Mouse (Mus musculus) monocyte, adult 2 months (primary cell): Measurements from ENCODE around the gene Olfr543.
"Not testable (repeated sequence)": the region's sequence is repeated elsewhere in the genome, so short reads cannot be mapped to it uniquely, and the experiment has no call there.

Source experiments
- DNase-seq, 2 experiments: peaks; one replicate each; pipeline ENCODE4 v3.0.0; 2022; ENCODE audit warnings: low spot score in 2 of 2, low read depth in 1 of 2

Olfr543 gene

DNA sequence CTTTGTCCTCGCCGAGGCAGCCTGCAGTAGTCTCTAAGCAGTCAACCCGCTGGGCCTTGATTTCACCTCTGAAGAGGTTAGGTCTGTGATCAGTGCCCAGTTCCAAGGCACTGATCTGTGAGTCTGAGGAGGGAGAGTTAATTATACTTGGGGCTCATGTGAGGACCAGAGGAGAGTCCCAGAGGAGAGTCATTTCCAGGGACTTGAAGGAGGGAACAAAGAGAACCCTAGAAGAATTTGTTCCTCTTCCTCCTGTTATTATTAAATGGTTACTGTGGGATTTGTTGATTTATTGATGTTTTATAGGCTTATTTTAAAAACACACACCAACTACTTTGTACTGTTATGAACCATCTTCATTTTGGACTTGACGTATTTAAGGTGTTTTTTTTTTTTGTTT lies at the start of gene Olfr543:
TSS of gene Olfr543 (minus strand) at position 101 of the 400 bp plus-strand sequence.
- no peak for DNase-seq

DNA sequence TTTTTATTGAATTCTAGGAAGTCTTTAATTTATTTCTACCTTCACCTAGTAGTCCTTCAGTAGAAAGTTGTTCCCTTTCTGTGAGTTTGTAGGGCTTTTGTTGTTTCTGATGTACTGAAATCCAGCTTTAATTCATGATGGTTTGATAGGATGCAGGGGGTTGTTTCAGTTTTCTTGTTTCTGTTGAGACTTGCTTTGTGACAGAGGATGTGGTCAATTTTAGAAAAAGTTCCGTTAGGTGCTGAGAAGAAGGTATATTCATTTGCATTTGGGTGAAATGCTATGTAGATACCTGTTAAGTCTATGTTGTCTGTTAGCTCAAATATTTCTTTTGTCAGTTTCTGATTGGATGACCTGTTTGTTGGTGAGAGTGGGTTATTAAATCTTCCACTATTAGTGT lies 47.6 kb upstream of the Olfr543 start:
- no peak for DNase-seq

DNA sequence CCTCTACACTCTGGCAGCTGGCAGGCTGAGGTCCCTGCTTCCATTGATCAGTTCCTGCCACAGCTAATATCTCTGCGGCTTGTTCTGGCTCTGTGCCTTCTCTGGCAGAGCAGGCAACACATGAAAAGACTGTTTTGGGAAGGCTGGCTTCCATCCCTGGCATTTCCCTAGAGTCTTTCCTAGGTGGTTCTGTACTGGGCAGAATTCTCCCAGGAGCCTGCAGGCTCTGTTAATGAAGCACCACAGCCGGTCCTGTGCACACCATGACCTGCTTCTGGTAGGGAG lies 35.5 kb upstream of the Olfr543 start:
- no peak for DNase-seq

DNA sequence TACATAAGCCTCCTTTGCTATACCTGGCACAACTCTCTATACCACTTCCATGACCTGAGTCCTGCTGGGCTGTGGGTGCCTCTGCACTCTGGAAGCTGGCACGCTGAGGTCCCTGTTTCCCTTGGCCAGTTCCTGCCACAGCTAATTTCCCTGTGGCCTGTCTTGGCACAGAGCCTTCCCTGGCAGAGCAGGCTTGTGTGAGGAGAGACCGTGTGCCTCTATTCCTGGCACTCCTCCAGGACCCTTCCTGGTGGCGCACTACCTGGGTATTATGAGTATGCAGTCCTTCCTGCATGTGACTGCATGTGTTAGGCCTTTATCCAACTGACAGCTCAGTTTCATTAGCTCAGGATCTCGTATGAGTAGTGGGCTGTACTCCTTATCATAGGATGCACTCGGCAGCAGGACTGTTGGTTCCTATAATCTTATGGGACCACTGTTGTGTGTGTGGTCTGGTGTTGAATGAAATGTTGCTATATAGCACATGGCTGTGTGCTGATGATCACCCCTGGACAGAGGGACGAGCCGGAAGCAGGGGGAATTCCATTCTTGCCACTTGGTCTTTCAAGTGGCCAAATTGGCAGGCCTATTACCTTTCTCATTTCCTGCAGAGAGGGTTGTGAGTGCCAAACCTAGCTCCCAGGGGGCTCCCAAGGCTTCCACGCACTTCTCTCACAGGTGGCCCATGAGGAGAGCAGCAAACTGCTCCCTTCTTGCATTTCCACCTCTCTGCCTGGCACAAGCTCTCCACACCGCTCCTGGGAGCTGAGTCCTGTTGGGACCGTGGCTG lies 35.0 kb upstream of the Olfr543 start:
- DNase-seq: no peak

DNA sequence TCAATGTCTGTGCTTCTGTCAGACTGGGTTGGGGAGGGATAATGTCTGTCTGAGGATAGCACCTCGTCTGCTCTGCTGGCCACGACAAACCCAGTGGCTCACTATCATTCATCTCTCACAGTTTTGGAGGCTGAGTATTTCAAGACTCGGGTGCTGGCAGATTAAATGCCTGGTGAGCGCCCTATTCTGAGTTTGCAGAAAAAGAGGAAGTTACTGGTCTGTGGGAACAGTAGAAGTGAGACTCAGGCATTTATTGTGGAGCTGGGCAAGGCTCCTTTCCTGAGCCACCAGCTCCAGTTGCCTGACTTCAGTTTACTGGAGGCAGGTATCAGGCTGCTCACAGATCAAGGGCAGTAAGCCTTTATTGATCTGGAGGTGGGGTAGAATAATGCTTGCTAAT lies 32.7 kb upstream of the Olfr543 start:
- no peak for DNase-seq

DNA sequence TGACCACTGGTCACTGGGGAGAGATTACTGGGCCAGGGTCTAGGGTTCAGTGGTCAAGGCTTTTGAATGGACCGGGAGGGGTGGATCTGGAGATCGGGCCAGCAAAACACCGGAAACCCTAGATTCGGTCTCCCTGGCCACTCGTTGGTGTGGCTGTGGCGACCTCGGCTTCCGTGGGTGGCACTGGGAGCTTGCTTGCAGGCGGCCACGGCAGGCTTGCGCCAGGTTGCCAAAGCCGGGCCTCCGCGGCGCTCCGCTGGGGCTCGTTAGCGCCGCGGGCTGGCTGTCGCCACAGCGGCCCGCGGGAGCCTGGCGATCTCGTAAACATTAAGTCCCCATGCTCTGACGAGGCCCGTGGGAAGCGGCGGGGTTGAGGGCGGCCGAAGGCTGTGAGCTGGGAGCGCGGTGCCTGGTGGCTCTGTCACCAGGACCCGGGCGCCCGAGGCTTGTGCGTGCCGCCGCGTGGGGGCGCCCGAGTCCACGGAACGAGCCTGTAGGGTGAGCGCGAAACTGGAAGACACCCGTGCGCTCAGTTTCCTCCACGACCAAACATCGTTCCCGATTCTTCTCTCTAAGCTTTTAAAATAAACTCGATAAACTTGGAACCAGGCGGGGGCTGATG lies 31.4 kb upstream of the Olfr543 start:
- DNase-seq: peak; percentile 52 to 61

DNA sequence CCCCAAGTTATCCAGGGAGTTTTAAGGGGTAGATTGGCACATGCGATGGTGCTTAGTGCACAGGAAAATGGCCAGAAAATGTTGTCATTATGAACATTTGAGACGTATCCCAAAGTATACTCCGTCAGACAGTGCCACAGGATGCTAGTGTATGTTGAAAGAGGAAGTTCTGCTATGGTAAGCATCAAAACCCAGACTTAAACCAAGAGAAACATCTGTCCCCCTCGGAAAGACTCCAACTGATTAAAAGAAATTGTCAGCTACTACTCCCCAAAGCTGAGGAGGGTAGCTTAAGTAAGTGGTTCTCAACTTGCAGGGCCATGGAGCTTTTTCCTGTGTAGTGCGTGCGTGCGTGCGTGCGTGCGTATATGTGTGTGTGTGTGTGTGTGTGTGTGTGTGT lies 30.4 kb upstream of the Olfr543 start:
- DNase-seq: no peak

DNA sequence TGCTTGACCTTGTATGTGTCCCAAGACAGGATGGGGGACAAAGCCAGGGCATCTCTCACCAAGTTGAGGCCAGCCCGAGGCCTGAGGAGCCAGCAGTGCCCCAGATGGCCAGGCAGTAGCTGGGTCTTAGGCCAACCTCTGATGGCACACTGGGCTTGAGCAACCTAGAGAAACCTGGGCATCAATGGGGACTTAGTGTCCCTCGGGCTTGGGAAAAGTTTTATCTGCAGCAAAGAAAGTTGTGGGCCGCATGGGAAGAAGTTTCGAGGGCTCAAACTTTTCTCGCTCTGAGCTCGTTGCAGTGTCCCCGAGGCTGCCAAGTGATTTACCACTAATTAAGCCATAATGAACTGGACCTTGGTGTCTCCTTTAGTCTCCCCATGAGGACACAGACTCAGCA lies 28.2 kb upstream of the Olfr543 start:
- DNase-seq: no peak

DNA sequence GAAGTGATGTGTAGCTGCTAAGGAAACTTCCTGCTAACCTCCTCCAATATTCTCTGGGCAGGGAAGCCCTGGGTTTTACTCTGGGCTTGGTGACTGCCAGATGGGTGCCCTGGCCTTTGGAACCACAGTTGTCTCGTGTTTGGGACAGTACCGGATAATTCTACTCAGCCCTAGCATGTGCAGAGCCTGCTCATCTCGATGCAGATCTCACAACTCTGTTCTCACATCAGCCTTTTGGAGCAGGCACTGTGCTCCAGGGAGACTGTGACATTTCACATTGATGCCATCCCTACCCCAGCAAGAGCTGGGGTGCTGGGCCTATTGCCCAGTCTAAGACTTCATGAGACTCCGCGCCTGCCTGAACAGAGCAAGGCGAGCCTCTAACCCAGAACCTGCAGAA lies 27.2 kb upstream of the Olfr543 start:
- DNase-seq: no peak

DNA sequence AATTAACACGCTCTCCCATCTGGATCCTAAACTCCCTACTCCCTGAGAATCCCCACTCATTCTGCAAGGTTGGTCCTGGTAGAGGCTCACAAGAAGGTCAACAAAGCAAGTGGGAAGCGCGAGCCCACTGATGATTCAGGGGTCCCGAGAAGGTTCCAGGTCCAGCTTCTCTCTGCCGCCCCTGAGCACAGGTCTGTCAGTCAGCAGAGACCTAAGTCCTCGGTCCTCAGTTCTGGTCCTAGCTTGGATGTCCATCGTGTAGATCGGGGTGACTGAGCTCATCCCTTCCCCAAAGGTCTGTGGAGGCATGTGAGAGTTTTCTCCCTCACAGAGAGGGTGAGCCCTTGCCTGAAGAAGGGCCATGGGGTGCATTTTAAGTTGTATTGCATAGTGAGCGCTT lies 26.6 kb upstream of the Olfr543 start:
- DNase-seq: no peak

DNA sequence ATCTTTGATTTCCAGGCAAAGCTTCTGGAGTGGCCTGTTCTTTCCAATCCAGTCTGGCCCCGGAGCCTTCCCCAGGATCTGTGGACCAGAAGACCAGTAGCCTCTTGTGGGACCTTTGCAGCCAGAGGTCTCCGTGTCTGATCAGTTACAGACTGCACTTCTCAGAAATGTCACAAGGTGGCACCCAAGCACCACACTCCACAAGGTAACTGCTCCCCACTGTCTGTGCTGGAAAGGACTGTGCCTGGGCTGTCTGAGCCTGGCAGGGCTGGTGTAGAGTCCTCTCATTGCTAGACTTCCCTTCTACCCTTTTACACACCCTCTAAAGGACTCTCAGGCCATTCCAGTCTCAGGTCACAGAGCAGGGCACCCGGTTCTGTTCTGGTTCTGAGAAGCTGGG lies 25.4 kb upstream of the Olfr543 start:
- peak in 1 of 2 experiments; percentile 20 for DNase-seq

DNA sequence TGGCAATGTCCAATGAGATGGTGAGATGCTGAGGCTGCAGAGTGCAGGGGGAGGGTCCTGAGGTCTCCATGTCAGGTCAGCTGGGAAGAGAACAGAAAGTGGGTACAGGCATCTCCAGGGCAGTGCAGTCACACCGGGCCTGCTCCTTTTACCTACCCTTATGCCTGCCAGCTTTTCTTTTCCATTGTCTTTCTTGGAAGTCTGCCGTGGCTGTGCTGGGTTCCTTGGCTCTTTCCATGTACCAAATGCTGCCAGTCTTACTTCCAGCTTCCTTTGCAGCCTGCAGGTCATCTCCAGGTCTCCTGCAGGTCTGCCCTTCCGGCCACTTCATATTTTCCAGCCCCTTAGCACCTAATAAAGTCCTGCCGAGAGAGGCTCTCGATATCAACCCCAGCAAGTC lies 20.5 kb upstream of the Olfr543 start:
- DNase-seq: no peak

DNA sequence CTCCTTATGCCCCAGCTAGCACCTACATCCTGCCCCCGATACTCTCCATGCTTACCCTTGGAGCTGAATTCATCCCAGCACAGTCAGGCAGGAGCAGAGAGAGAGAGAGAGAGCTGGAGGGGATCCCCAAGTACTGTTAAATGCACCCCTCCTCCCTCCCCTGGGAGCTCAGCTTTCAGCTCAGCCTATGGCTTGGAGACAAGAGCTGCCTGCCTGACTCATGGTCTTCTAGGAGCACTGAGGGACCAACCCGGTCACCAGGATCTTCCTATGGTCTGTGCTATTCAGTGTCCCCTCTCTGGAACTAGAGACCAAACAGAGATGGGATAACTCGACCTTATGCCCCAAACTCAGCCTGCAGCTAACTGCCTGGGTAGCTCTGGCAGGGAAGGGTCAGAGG lies 18.0 kb upstream of the Olfr543 start, which contains the start of gene Olfr545:
TSS of gene Olfr545 (minus strand) at position 101 of the 400 bp plus-strand sequence.
- DNase-seq: no peak

DNA sequence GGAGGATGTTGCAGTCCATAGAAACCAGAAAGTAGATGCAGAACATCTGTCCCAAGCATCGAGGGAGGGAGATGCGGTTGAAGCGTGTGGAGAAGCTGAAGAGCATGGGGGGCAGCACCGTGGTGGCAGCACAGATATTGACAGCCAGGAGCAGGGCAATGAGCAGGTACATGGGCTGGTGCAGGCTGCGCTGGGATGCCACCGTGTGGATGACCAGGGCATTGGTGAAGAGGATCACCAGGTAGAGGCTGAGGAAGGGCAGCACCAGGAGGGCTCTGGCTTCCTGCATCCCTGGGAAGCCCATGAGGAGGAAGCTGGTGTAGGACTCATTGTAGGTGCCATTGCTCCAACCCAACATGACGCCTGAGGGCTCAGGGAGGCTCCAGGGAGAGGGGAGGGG lies 12.9 kb upstream of the Olfr543 start:
- not testable (repeated sequence) for DNase-seq

DNA sequence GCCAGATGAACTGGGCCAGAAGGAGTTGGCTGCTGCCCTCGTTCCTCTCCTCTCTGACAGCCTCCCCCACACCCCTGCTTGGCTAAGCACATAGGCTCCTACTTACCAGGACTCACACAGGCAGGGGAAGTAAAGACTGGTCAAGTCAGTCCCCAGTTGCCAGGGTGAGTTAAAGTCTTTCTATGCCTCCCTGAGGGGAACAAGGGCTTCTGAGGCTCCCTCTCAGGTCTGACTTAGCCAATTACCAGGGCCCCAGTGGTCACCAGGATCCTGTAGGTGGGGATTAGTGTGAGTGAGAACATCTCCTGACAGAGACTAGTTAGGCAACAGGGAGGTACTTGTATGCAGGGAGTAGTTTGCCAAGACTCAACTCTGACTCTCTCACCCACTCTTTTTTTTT lies 6.7 kb upstream of the Olfr543 start, which contains the start of gene Olfr544:
TSS of gene Olfr544 (minus strand) at position 153 of the 400 bp plus-strand sequence.
- no peak for DNase-seq

DNA sequence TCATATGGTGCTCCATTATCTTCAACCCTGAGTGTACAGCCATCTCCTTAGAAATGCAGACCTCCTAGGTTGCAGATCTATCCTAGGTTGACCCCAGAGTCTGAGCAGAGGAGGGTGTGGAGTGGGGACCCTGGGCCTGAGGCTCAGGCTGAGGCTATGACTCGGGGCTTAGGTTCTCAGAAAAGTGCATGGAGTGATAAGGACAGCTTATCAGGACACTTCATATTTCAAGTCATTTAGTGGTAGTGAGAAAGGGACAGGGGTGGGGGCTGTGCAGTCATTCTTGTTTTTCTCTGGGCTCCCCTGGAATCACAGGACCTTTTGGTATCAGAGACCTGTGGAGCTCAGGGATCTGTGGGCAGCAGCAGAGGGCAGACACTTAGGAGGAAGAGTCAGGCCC lies 4.6 kb upstream of the Olfr543 start:
- no peak for DNase-seq

DNA sequence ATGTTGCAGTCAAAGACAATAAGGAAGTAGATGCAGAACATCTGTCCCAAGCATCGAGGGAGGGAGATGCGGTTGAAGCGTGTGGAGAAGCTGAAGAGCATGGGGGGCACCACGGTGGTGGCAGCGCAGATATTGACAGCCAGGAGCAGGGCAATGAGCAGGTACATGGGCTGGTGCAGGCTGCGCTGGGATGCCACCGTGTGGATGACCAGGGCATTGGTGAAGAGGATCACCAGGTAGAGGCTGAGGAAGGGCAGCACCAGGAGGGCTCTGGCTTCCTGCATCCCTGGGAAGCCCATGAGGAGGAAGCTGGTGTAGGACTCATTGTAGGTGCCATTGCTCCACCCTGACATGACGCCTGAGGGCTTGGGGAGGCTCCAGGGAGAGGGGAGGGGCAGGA lies 3.3 kb upstream of the Olfr543 start:
- not testable (repeated sequence) for DNase-seq

DNA sequence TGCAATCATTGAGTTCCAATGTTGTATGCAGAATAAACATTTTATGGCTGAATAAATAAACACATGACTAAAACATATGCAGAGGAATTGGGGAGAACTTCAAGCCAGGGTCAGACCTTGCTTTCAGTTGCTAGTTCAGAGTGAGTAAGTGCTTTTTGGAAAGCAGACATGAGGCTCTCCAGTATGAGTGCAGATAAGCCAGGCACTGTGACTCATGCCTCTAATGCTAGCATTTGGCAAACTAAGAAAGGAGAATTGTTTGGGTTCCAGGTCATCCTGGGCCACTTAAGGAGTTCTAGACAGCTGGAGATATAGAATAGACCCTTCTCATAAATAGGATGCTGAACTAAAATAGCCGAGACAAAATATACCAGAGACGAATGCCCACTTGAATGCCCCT lies 2.2 kb upstream of the Olfr543 start:
- no peak for DNase-seq

DNA sequence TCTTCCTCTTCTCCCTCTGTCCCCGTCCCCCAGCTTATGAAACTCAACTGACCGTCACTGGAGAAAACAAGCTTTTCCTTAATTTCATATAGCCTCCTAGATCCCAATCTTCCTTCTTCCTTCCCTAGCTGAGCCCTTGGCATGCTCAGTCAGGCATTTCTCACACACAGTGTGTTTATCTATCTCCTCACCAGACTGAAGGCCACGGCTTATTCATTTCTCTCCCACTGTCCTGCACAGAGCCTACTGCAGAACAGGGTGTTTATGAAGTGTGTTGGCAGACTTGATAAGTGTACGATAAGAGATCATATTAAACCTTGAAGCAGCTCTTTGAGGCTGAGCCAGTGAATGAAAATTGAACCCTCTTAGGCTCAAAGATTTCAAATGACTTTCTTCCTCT lies 658 bp downstream of the Olfr543 start:
- no peak for DNase-seq

DNA sequence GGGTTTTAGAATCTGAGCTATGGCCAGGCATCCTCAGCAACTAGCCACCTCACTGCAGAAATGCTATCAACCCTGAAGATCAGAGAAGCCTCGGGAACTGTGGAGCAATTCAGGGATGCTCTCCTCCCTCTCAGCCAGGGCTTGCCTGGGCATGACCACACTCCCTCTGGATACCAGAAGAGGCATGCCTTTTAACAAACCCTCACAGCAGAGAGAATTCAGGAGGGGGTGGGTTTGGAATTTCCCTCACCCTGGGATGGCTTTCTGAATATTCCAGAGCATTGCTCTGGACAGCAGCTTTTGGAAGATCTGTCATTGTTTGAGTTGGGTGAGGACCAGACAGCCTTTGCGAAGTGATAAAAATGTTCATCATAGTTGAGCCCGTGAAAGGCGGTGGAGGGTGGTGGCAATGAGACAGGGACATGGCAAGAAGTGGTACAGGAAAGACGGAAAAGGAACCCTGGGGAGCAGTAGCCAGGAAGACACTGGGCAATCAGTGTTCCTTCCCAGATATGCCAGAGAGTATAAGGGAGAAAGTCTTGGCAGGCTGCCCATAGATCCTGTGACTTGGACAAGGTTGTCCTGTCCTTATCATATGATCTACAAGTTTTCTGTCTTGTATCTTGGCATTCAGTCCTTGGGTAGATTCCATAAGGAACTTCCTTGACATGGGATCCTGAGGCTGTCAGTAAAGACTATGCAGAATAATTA lies 2.0 kb downstream of the Olfr543 start:
- no peak for DNase-seq

DNA sequence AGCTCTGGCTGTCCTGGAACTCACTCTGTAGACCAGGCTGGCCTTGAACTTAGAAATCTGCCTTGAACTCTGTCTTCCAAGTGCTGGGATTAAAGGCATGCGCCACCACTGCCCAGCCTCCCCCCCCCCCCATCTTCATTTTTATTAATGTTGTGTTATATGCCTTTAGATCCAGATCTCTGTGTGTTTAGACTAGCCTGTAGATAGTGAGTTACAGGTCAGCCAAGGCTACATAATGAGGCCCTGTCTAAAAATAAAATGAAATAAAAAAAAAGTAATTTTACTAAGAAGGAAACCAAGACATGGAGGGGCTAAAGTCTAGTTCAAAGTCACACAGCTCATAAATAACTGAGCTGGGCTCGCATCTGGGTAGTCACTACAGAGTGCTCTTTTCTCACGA lies 2.6 kb downstream of the Olfr543 start:
- no peak for DNase-seq

DNA sequence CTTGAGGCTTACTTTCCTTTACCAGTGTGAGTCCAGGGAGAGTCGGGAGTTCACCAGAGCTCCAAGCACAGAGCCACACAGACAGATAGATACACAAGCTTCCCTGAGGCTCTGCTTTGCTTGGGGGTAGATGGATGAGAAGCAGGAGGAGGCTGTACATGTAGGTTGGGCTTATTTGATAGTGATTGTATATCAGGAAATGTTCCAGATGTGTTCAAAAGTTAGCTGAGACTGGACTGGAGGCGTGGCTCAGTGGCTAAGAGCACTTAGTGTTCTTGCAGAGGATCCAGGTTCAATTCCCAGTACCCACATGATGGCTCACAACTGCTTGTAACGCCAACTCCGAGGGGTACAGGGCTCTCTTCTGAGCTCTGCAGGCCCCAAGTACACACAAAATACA lies 3.1 kb downstream of the Olfr543 start:
- no peak for DNase-seq
